Mouse (Mus musculus): ENCODE results near the gene Fmo1.

- TF ChIP-seq CTCF (IDR thresholded peaks at IDR 0.05; ENCODE audit: borderline replicate concordance, insufficient read depth, low read depth, low read length) (no peak), POLR2A (IDR thresholded peaks at IDR 0.05; ENCODE audit: borderline replicate concordance, insufficient read depth, low read length) (no peak)
Observed at GRCm38 (mm10) chr1:162891980-162892451, 25.6 kb upstream of the Fmo1 start.
